Mouse (Mus musculus) telencephalon, adult 2 months (tissue): ENCODE results near the gene Marc2.

Experiments used
- DNase-seq: peaks from one replicate; pipeline ENCODE4 v3.0.0-alpha.2; 2011; ENCODE audit warnings: low read depth, low spot score

Marc2 gene

DNA sequence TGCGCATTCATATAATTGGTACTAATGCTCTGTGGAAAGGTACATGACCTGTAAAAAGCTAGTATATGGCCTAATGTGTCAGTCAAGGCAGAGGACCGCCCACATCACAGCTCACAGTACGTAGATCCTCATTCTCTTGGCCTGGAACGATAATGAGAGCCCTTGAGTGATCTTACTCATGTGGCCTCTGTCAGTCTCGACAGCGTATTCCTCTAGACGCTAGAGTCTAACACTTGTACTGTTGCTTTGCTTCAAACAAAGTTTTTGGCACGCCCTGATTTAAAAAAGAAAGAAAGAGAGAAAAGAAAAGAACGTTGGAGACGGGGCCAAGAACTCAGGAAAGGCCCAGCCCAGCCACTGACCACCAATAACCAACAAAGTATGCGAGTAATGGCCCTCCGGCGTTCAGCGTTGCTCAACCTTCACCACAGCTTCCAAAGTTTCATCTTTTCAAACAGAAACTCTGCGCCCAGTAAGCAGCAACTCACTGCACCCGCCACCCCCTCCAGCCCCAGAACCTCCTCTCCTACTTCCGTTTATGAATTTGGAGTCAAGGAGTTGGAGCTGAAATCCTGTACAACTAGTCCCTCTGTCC, 37.7 kb downstream of the Marc2 start:
- DNase-seq = no peak

DNA sequence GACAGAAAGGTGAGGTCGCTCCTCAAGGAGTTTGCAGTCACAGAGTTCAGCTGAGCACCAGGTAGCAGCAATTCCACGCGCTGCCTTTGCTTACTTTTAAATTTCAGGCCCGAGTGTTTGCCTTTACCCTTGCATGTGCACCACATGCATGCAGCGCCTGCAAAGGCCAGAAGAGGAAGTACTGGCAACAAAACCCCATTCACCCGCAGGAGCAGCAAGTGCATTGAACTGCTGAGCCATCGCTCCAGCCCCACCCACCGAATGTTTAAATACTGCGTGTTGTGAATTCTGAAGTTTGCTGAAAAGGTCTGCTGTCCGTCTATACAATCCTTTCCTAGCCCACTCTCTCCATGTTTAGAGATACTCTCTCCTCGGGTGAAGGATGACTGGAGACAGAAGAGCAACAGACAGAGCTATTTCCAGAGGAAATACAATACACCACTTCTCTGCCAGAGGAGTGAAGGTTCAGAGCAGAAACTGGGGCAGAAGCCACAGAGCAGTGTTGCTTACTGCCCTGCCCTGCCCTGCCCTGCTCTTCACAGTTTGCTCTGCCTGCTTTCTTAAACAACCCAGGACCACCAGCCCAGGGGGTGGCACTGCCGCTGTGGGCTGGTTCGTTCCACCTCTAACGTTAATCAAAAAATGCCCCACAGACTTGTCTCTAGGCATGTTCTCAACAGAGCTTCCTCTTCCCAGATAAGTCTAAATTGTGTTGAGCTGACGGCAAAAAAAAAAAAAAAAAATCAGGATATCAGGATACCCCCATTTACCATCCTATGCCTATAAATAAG, 38.4 kb downstream of the Marc2 start:
- no peak for DNase-seq

DNA sequence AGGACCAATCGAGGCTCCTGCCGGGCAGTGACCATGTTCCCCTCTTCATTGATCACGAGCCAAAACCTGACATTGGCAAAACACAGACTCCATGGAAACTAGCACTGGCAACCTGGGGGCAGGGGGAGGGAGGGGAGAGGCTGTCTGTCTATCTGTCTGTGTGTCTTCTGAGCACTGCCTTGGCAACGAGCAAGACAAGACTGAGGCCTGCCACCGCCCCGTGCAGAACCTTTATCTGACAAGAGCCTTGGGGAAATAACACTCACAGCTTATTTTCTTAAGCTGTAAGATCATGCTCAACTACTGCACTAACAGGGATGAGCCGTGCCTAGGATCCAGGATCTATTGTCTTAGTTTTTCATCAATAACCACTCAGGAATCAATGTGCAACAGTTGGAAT, 39.1 kb downstream of the Marc2 start:
- DNase-seq = no peak

GRCm38 (mm10) chr1:184805749-184806148, 40.5 kb downstream of the Marc2 start:
- DNase-seq = no peak

- DNase-seq = no peak
Measured at GRCm38 (mm10) chr1:184793163-184793876, 52.9 kb downstream of the Marc2 start.

DNA sequence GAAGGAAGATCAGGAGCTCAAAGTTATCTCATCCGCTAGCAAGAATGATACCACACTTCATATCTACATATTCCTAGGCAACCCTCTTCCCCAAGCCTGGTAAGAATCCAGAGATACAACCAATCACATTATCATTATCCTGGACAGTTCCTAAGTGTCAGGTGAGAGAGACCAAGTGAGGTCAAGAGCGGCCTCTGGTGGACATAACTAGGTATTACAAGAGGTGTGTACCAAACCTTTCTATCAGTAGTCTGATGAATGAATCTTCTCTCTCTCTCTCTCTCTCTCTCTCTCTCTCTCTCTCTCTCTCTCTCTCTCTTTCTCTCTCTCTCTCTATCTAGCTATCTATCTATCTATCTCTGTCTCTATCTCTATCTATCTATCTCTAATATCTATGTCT, 55.1 kb downstream of the Marc2 start:
- DNase-seq = no peak

- DNase-seq = no peak
Measured at GRCm38 (mm10) chr1:184786376-184787151, 59.7 kb downstream of the Marc2 start.

- no peak for DNase-seq
Measured at GRCm38 (mm10) chr1:184783641-184784040, 62.6 kb downstream of the Marc2 start.

GRCm38 (mm10) chr1:184782161-184782513, 64.1 kb downstream of the Marc2 start:
- no peak for DNase-seq

- no peak for DNase-seq
Measured at GRCm38 (mm10) chr1:184781286-184782160, 64.7 kb downstream of the Marc2 start.

- DNase-seq = no peak
Measured at GRCm38 (mm10) chr1:184778157-184778556, 68.1 kb downstream of the Marc2 start.

GRCm38 (mm10) chr1:184777061-184777795, 69.0 kb downstream of the Marc2 start:
- no peak for DNase-seq

DNA sequence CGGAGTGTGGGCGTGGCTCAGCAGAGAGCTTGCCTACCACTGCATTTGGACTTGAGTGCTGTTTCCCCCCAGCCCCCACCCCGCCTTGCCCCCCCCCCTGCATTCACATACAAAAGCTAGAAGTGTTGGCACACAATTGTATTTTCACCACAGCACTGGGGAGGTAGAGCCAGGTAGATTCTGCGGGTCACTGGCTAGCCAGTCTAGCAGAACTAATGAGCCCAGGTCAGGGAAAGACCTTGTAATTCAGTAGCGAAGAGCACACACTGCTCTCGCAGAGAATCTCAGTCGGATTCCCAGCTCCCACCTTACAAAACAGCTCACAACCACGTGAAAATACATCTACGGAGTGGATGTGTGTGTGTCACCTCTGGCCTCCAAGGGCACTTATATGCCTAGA, 71.0 kb downstream of the Marc2 start:
- DNase-seq = no peak

GRCm38 (mm10) chr1:184771891-184772249, 74.4 kb downstream of the Marc2 start:
- DNase-seq = no peak

DNA sequence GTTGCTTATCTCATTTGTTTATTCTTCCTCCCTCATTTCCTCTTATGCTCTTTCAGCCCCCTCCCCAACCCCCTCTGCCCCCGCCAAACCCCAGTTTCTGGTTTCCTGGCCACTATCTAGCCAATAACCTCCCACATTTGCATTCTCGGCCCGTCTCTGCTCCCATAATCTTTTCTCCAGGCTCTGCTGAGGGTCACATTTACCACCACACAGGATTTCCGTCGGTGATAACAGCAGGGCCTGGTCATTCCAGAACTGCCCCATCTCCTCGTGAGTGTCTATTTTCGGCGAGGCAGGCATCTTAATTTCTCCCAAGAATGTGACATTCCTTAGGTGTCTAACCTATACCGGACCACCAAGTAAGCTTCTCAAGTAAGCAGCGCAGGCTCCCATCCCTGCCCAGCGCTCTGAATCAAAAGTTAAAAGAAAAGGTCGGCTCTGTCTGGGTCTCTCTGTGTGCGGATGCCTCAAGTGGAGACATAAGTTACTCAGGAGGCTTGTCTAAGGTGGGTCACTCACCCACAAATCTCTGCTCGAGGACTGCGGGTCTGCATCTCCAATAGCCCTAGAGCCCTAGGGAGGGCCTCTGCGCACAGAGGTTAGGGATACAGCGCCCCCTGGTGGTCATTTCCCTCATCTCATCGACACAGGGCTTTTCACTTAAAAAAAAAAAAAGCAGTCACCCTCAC, 74.9 kb downstream of the Marc2 start:
- DNase-seq = peak; percentile 8

GRCm38 (mm10) chr1:184763866-184764265, 82.4 kb downstream of the Marc2 start:
- no peak for DNase-seq
